Mouse (Mus musculus) midbrain, embryonic 16.5 days (tissue): ENCODE results near the gene Gemin7. TPM values are rescaled to one million over a fixed set of nuclear protein-coding genes. Genes with fewer than 3 reads are reported as not detected.

ENCODE experiments used
- ATAC-seq: fragments of 200-750 bp; cut with Nextera tagmentation; 2 replicates; pipeline ENCODE4 v1.8.0; 2017; ENCODE audit warnings: moderate TSS enrichment
- H3K27ac ChIP-seq: fragments of 300-500 bp; sonication (generic); 2 replicates; pipeline ENCODE4 v1.5.1; 2014; ENCODE audit warnings: mild to moderate bottlenecking, low read length, mixed read lengths
- H3K27me3 ChIP-seq: fragments of 300-500 bp; sonication (generic); 2 replicates; pipeline ENCODE4 v1.6.1; 2014; ENCODE audit warnings: low read depth, low read length, mixed read lengths; ENCODE audit not compliant: control insufficient read depth, insufficient read depth
- H3K36me3 ChIP-seq: fragments of 300-500 bp; sonication (generic); 2 replicates; pipeline ENCODE4 v1.6.1; 2014; ENCODE audit warnings: mild to moderate bottlenecking, low read length, moderate library complexity, mixed read lengths; ENCODE audit not compliant: control insufficient read depth, insufficient read depth
- H3K4me1 ChIP-seq: fragments of 300-500 bp; sonication (generic); 2 replicates; pipeline ENCODE4 v1.6.1; 2014; ENCODE audit warnings: mild to moderate bottlenecking, low read length, mixed read lengths; ENCODE audit not compliant: control insufficient read depth, insufficient read depth
- H3K4me2 ChIP-seq: fragments of 300-500 bp; sonication (generic); 2 replicates; pipeline ENCODE4 v1.6.1; 2014; ENCODE audit warnings: mild to moderate bottlenecking, low read length, mixed read lengths
- H3K4me3 ChIP-seq: fragments of 300-500 bp; sonication (generic); 2 replicates; pipeline ENCODE4 v1.5.1; 2014; ENCODE audit warnings: low read depth, mild to moderate bottlenecking, low read length, moderate library complexity, mixed read lengths
- H3K9ac ChIP-seq: fragments of 300-500 bp; sonication (generic); 2 replicates; pipeline ENCODE4 v1.6.1; 2014; ENCODE audit warnings: low read depth, low read length, mixed read lengths
- H3K9me3 ChIP-seq: fragments of 300-500 bp; sonication (generic); replicated peaks from 2 replicates; pipeline ENCODE4 v1.6.1; 2014; ENCODE audit warnings: mild to moderate bottlenecking, low read length, mixed read lengths; ENCODE audit not compliant: control insufficient read depth, poor library complexity, severe bottlenecking
- WGBS: fragments of 180-500 bp; shearing (Covaris S2); extraction: QIAGEN DNeasy Blood & Tissue Kit; methylation state at CpG from one replicate; pipeline ENCODE4 v1.1.7; 2014; 5-methylcytosine and 5-hydroxymethylcytosine counted together
- polyA plus RNA-seq: library from polyadenylated mRNA; unstranded; fragments of >200 nt; fragmentation: Nextera tagmentation; extraction: Ambion mirVana; gene quantifications from 2 replicates; pipeline ENCODE4 v1.2.1, GENCODE M21; 2015

Gemin7 gene
- polyA plus RNA-seq, 1 experiment from 2014 or later: 145 TPM

GRCm38 (mm10) chr7:19557982-19558900, 19.2 kb downstream of the Gemin7 start:
- Histone ChIP-seq H3K4me3 (no peak overlapping the region), H3K9me3 (no peaks in the 10 kb centered on the region), H3K27me3 (no peaks in the 10 kb centered on the region), H3K9ac (no peak overlapping the region), H3K27ac (no peak overlapping the region), H3K4me2 (no peak overlapping the region; the same call in 1 of the 2 replicates), H3K36me3 (no peaks in the 10 kb centered on the region), H3K4me1 (peaks cover 40% of the 10 kb centered on the region)
- 96% methylated on average over 6 of the region's 6 CpGs for WGBS
- no peak for ATAC-seq

- Histone ChIP-seq H3K4me3 (no peak overlapping the region), H3K9me3 (no peaks in the 10 kb centered on the region), H3K9ac (no peak overlapping the region), H3K4me1 (peaks cover 34% of the 10 kb centered on the region), H3K27ac (no peak overlapping the region), H3K27me3 (no peaks in the 10 kb centered on the region), H3K36me3 (no peaks in the 10 kb centered on the region), H3K4me2 (no peak overlapping the region)
- no peak for ATAC-seq
- 100% methylated on average over 2 of the region's 2 CpGs for WGBS
Measured at GRCm38 (mm10) chr7:19557086-19557485, 20.3 kb downstream of the Gemin7 start.

GRCm38 (mm10) chr7:19554168-19554567, 23.2 kb downstream of the Gemin7 start:
- 81% methylated on average over 1 of the region's 1 CpGs for WGBS
- Histone ChIP-seq H3K36me3 (no peaks in the 10 kb centered on the region), H3K4me3 (no peak overlapping the region), H3K27ac (no peak overlapping the region), H3K4me1 (peaks cover 14% of the 10 kb centered on the region), H3K27me3 (no peaks in the 10 kb centered on the region), H3K9ac (no peak overlapping the region), H3K4me2 (no peak overlapping the region), H3K9me3 (no peaks in the 10 kb centered on the region)
- ATAC-seq: no peak

GRCm38 (mm10) chr7:19552443-19552842, 25.0 kb downstream of the Gemin7 start:
- no peak for ATAC-seq
- Histone ChIP-seq H3K27ac (no peak overlapping the region), H3K9me3 (no peaks in the 10 kb centered on the region), H3K36me3 (no peaks in the 10 kb centered on the region), H3K4me3 (no peak overlapping the region), H3K9ac (no peak overlapping the region), H3K27me3 (no peaks in the 10 kb centered on the region), H3K4me1 (no peaks in the 10 kb centered on the region), H3K4me2 (no peak overlapping the region)
- WGBS: 85% methylated on average over 2 of the region's 2 CpGs

GRCm38 (mm10) chr7:19551634-19552033, 25.8 kb downstream of the Gemin7 start:
- H3K4me1 ChIP-seq: no peaks in the 10 kb centered on the region
- no peaks in the 10 kb centered on the region for H3K27me3 ChIP-seq
- ATAC-seq: no peak
- H3K9me3 ChIP-seq: no peaks in the 10 kb centered on the region
- no peak overlapping the region for H3K4me2 ChIP-seq
- H3K4me3 ChIP-seq: no peak overlapping the region
- H3K27ac ChIP-seq: no peak overlapping the region
- no peaks in the 10 kb centered on the region for H3K36me3 ChIP-seq
- 93% methylated on average over 5 of the region's 5 CpGs for WGBS
- no peak overlapping the region for H3K9ac ChIP-seq

- ATAC-seq: no peak
- Histone ChIP-seq H3K9ac (no peak overlapping the region), H3K4me1 (peaks cover 3% of the 10 kb centered on the region; the same call in 1 of the 2 replicates), H3K4me3 (no peak overlapping the region), H3K27ac (no peak overlapping the region), H3K4me2 (no peak overlapping the region), H3K9me3 (no peaks in the 10 kb centered on the region), H3K27me3 (no peaks in the 10 kb centered on the region), H3K36me3 (no peaks in the 10 kb centered on the region)
- WGBS: 93% methylated on average over 10 of the region's 10 CpGs
Measured at GRCm38 (mm10) chr7:19549394-19549793, 28.0 kb downstream of the Gemin7 start.

- H3K4me3 ChIP-seq: no peak overlapping the region
- H3K36me3 ChIP-seq: no peaks in the 10 kb centered on the region
- H3K4me2 ChIP-seq: no peak overlapping the region
- no peak overlapping the region for H3K27ac ChIP-seq
- WGBS: 71% methylated on average over 2 of the region's 2 CpGs
- no peaks in the 10 kb centered on the region for H3K27me3 ChIP-seq
- no peak for ATAC-seq
- H3K9ac ChIP-seq: no peak overlapping the region
- H3K9me3 ChIP-seq: no peaks in the 10 kb centered on the region
- peaks cover 3% of the 10 kb centered on the region; the same call in 1 of the 2 replicates for H3K4me1 ChIP-seq
Measured at GRCm38 (mm10) chr7:19547344-19547969, 29.9 kb downstream of the Gemin7 start.

- no peak for ATAC-seq
- Histone ChIP-seq H3K4me1 (peaks cover 10% of the 10 kb centered on the region), H3K9ac (no peak overlapping the region), H3K4me3 (no peak overlapping the region), H3K36me3 (no peaks in the 10 kb centered on the region), H3K27me3 (no peaks in the 10 kb centered on the region), H3K9me3 (no peaks in the 10 kb centered on the region), H3K4me2 (no peak overlapping the region), H3K27ac (no peak overlapping the region)
- 78% methylated on average over 3 of the region's 3 CpGs for WGBS
Measured at GRCm38 (mm10) chr7:19546007-19546406, 31.4 kb downstream of the Gemin7 start.

GRCm38 (mm10) chr7:19543584-19543983, 33.8 kb downstream of the Gemin7 start:
- 59% methylated on average over 6 of the region's 6 CpGs for WGBS
- Histone ChIP-seq H3K36me3 (no peaks in the 10 kb centered on the region), H3K4me2 (no peak overlapping the region), H3K4me1 (peaks cover 10% of the 10 kb centered on the region), H3K9me3 (no peaks in the 10 kb centered on the region), H3K27me3 (no peaks in the 10 kb centered on the region), H3K4me3 (no peak overlapping the region), H3K27ac (no peak overlapping the region), H3K9ac (no peak overlapping the region)
- no peak for ATAC-seq
